In the genomic region with DNA sequence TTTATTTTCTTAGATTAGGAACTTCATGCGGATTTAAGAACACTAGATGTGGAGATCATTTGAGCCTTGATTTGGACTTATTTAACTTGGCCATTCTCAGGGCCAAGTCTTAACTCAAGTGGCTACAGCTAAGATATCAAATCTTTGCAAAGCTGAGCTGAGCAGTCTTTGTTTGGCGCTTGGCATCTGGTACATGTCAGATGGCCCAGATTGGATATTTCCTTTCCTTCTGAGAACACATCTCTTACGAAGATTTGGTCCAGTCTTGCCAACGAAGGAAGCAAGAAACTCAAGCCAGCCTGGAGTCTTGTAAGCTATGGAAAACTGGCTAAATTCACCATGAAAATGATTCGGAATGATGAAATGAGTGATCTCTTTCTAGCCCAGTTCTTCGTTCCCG, we compare ENCODE assay signal across 25 mouse cellular contexts.
"Had no signal": no experiment of that assay in that cellular context is flagged by ENCODE, and none has a peak within 500 bp of the region (broad histone marks: within the 10 kb centered on the region; RNA-seq: fewer than 3 reads in every experiment).

No protein-coding gene starts in this region.

- H3K27ac ChIP-seq: gastrocnemius, adult 2 months; heart, embryonic 10.5 days; heart, embryonic 13.5 days; heart, embryonic 15.5 days; hindbrain, embryonic 13.5 days; hindbrain, embryonic 15.5 days; hindbrain, postnatal 0 days; kidney, embryonic 15.5 days; kidney, postnatal 0 days; limb, embryonic 13.5 days; limb, embryonic 15.5 days; liver, embryonic 12.5 days; liver, embryonic 14.5 days had no signal

- H3K4me2 ChIP-seq: heart, embryonic 13.5 days; heart, embryonic 15.5 days; hindbrain, embryonic 13.5 days; hindbrain, embryonic 15.5 days; kidney, embryonic 15.5 days; limb, embryonic 13.5 days; limb, embryonic 15.5 days; liver, embryonic 12.5 days had no signal

- H3K4me1 ChIP-seq: heart, embryonic 10.5 days; heart, embryonic 13.5 days; heart, embryonic 15.5 days; hindbrain, embryonic 13.5 days; hindbrain, embryonic 15.5 days; kidney, embryonic 15.5 days; limb, embryonic 15.5 days; liver, embryonic 12.5 days had no signal

- DNase-seq: gastrocnemius, adult 2 months; gastrocnemius, postnatal 14 days; gastrocnemius, postnatal 36 days; heart, adult 11 months; heart, postnatal 14 days; heart, postnatal 36 days; kidney, adult 11 months; kidney, adult 2 months; kidney, adult 9 months; kidney, postnatal 14 days; kidney, postnatal 36 days; left cerebral cortex, postnatal 4 days had no signal

- H3K9ac ChIP-seq: heart, embryonic 13.5 days; heart, embryonic 15.5 days; hindbrain, embryonic 13.5 days; hindbrain, embryonic 15.5 days; kidney, embryonic 15.5 days; limb, embryonic 13.5 days; limb, embryonic 15.5 days; liver, embryonic 12.5 days; liver, embryonic 14.5 days had no signal

- ATAC-seq: hindbrain, postnatal 0 days; intestine, embryonic 16.5 days; liver, embryonic 12.5 days had no signal

- H3K36me3 ChIP-seq: heart, embryonic 10.5 days; heart, embryonic 13.5 days; heart, embryonic 15.5 days; hindbrain, embryonic 13.5 days; hindbrain, embryonic 15.5 days; kidney, embryonic 15.5 days; limb, embryonic 13.5 days; limb, embryonic 15.5 days; liver, embryonic 12.5 days had no signal

- H3K27me3 ChIP-seq: heart, embryonic 13.5 days; heart, embryonic 15.5 days; hindbrain, embryonic 13.5 days; hindbrain, embryonic 15.5 days; kidney, embryonic 15.5 days; limb, embryonic 13.5 days; limb, embryonic 15.5 days; liver, embryonic 12.5 days had no signal

- H3K4me3 ChIP-seq: gastrocnemius, adult 2 months; heart, embryonic 10.5 days; heart, embryonic 13.5 days; heart, embryonic 15.5 days; hindbrain, embryonic 13.5 days; hindbrain, embryonic 15.5 days; kidney, embryonic 15.5 days; limb, embryonic 13.5 days; limb, embryonic 15.5 days; liver, embryonic 12.5 days had no signal

- H3K9me3 ChIP-seq: heart, embryonic 10.5 days; heart, embryonic 13.5 days; heart, embryonic 15.5 days; hindbrain, embryonic 13.5 days; hindbrain, embryonic 15.5 days; kidney, embryonic 15.5 days; limb, embryonic 13.5 days; limb, embryonic 15.5 days; liver, embryonic 12.5 days had no signal
